Mouse (Mus musculus): ENCODE measurements around the gene Sh3pxd2a.
A peak's percentile ranks its signal among the peaks of the same experiment; 100 is the strongest.
"Not testable (repeated sequence)": the region's sequence is repeated elsewhere in the genome, so short reads cannot be mapped to it uniquely, and the experiment has no call there.

Sh3pxd2a gene

GRCm38 (mm10) chr19:47410301-47410700 lies 53.9 kb downstream of the Sh3pxd2a start:
- DNase-seq (ENCODE audit: low spot score in 2 of 2), result no peak

GRCm38 (mm10) chr19:47409142-47409541 lies 55.1 kb downstream of the Sh3pxd2a start:
- DNase-seq (ENCODE audit: low spot score in 2 of 2), result no peak

GRCm38 (mm10) chr19:47408656-47409055 lies 55.5 kb downstream of the Sh3pxd2a start:
- peak in 1 of 2 experiments; percentile 57 for DNase-seq (ENCODE audit: low spot score in 2 of 2)

- no peak for DNase-seq (ENCODE audit: low spot score in 2 of 2)
Measured at GRCm38 (mm10) chr19:47407332-47407731, 56.9 kb downstream of the Sh3pxd2a start.

GRCm38 (mm10) chr19:47406524-47406923 lies 57.7 kb downstream of the Sh3pxd2a start:
- DNase-seq (ENCODE audit: low spot score in 2 of 2), result no peak

GRCm38 (mm10) chr19:47405548-47405947 lies 58.7 kb downstream of the Sh3pxd2a start:
- DNase-seq (ENCODE audit: low spot score in 2 of 2), result no peak

- no peak for DNase-seq (ENCODE audit: low spot score in 2 of 2)
Measured at GRCm38 (mm10) chr19:47403391-47404379, 60.5 kb downstream of the Sh3pxd2a start.

GRCm38 (mm10) chr19:47402976-47403375 lies 61.2 kb downstream of the Sh3pxd2a start:
- peak; percentile 81 to 84 for DNase-seq (ENCODE audit: low spot score in 2 of 2)

- DNase-seq (ENCODE audit: low spot score in 2 of 2), result peak in 1 of 2 experiments; percentile 47
Measured at GRCm38 (mm10) chr19:47402544-47402943, 61.7 kb downstream of the Sh3pxd2a start.

GRCm38 (mm10) chr19:47399709-47400108 lies 64.5 kb downstream of the Sh3pxd2a start:
- no peak for DNase-seq (ENCODE audit: low spot score in 2 of 2)

- no peak for DNase-seq (ENCODE audit: low spot score in 2 of 2)
Measured at GRCm38 (mm10) chr19:47399029-47399428, 65.2 kb downstream of the Sh3pxd2a start.

GRCm38 (mm10) chr19:47397882-47398671 lies 66.1 kb downstream of the Sh3pxd2a start:
- no peak for DNase-seq (ENCODE audit: low spot score in 2 of 2)

- DNase-seq (ENCODE audit: low spot score in 2 of 2), result no peak
Measured at GRCm38 (mm10) chr19:47395338-47395737, 68.9 kb downstream of the Sh3pxd2a start.

GRCm38 (mm10) chr19:47394781-47395180 lies 69.4 kb downstream of the Sh3pxd2a start:
- not testable (repeated sequence) for DNase-seq (ENCODE audit: low spot score in 2 of 2)

GRCm38 (mm10) chr19:47390878-47391277 lies 73.3 kb downstream of the Sh3pxd2a start:
- DNase-seq (ENCODE audit: low spot score in 2 of 2), result no peak

- DNase-seq (ENCODE audit: low spot score in 2 of 2), result peak; percentile 40 to 72
Measured at GRCm38 (mm10) chr19:47387887-47388286, 76.3 kb downstream of the Sh3pxd2a start.

- DNase-seq (ENCODE audit: low spot score in 2 of 2), result peak; percentile 32 to 49
Measured at GRCm38 (mm10) chr19:47387395-47387794, 76.8 kb downstream of the Sh3pxd2a start.

- DNase-seq (ENCODE audit: low spot score in 2 of 2), result peak in 1 of 2 experiments; percentile 46
Measured at GRCm38 (mm10) chr19:47385971-47386370, 78.2 kb downstream of the Sh3pxd2a start.

- no peak for DNase-seq (ENCODE audit: low spot score in 2 of 2)
Measured at GRCm38 (mm10) chr19:47384639-47385038, 79.6 kb downstream of the Sh3pxd2a start.

- no peak for DNase-seq (ENCODE audit: low spot score in 2 of 2)
Measured at GRCm38 (mm10) chr19:47384036-47384435, 80.2 kb downstream of the Sh3pxd2a start.

- DNase-seq (ENCODE audit: low spot score in 2 of 2), result no peak
Measured at GRCm38 (mm10) chr19:47382268-47382667, 81.9 kb downstream of the Sh3pxd2a start.

- no peak for DNase-seq (ENCODE audit: low spot score in 2 of 2)
Measured at GRCm38 (mm10) chr19:47381011-47381410, 83.2 kb downstream of the Sh3pxd2a start.
